Comparison of ENCODE assay signal across 23 mouse cellular contexts in the genomic region with DNA sequence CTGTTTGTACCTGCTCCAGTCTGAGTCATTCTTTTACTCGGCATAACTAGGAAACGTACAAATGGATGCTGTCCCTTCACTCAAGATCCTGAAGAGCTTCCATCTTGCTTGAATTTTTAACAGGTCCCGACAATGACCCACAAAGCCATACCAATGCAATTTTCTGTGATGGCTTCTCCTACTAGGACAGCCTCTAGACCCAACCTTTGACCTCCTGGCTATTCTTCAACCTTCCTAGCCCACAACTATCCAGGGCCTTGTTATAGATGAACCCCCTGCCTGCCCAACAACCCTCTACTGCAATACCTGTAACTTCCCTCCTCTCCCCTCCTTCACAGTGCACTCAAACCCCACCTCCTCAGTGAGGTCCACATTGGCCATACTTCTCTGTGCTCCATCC. TPM values are rescaled to one million over a fixed set of nuclear protein-coding genes. Genes with fewer than 3 reads are reported as not detected.
DNase-seq lines count a peak whose midpoint lies in the region; ATAC-seq and TF ChIP-seq lines count a peak whose summit lies in the region.
"Had no signal": no experiment of that assay in that cellular context is flagged by ENCODE, and none has a peak within 500 bp of the region (broad histone marks: within the 10 kb centered on the region; RNA-seq: fewer than 3 reads in every experiment).

No protein-coding gene starts in this region.

- H3K4me3 ChIP-seq in liver, postnatal 0 days (ENCODE audit: low read depth, low read length): no peak overlapping the region
- H3K4me3 ChIP-seq in liver, embryonic 11.5 days (ENCODE audit: low read depth, low read length): no peak overlapping the region
- H3K4me3 ChIP-seq in stomach, embryonic 14.5 days (ENCODE audit: low read depth, low read length): no peak overlapping the region
- no peak overlapping the region for H3K4me3 ChIP-seq in stomach, postnatal 0 days (ENCODE audit: low read depth, low read length)
- H3K4me3 ChIP-seq: embryonic facial prominence, embryonic 12.5 days; embryonic facial prominence, embryonic 15.5 days; hindbrain, embryonic 12.5 days had no signal

- peak; percentile 9; the same call in 1 of the 2 replicates for ATAC-seq in liver, postnatal 0 days
- no peak for ATAC-seq in liver, embryonic 11.5 days (replicated peaks; ENCODE audit: low FRiP score)
- ATAC-seq in stomach, embryonic 14.5 days (ENCODE audit: insufficient number of reproducible peaks, insufficient read depth, low FRiP score, low read depth): peak; percentile 28; the same call in 1 of the 2 replicates
- no peak for ATAC-seq in stomach, postnatal 0 days (ENCODE audit: low FRiP score, low TSS enrichment)
- ATAC-seq: activated CD4-positive, CD25-positive, alpha-beta regulatory T cell, adult 4 months; forebrain, embryonic 14.5 days; forebrain, postnatal 0 days had no signal

- WGBS in liver, postnatal 0 days (ENCODE audit: insufficient replicate concordance): 66% methylated on average over 3 of the region's 3 CpGs
- WGBS in liver, embryonic 11.5 days: 83% methylated on average over 3 of the region's 3 CpGs
- 65% methylated on average over 3 of the region's 3 CpGs for WGBS in stomach, embryonic 14.5 days
- 52% methylated on average over 3 of the region's 3 CpGs for WGBS in stomach, postnatal 0 days

- peak; percentile 4 for DNase-seq in cerebellum, adult 9-10 months
- no peak for DNase-seq in cerebellum, adult 11-12 months
- peak; percentile 53 for DNase-seq in kidney, adult 9 months
- no peak for DNase-seq in kidney, postnatal 10 days
- DNase-seq in liver, postnatal 0 days: no peak
- no peak for DNase-seq in liver, embryonic 11.5 days (ENCODE audit: low spot score)
- DNase-seq in stomach, postnatal 0 days (ENCODE audit: low spot score): no peak
- DNase-seq: adrenal gland, adult 8-10 months; adrenal gland, postnatal 25 days; cerebellum, adult 18-20 months; cerebellum, adult 9-11 months; cerebellum, postnatal 25 days; forebrain, postnatal 0 days; gastrocnemius, adult 2 months; gastrocnemius, postnatal 14 days had no signal

- no peak overlapping the region for H3K9ac ChIP-seq in liver, postnatal 0 days (replicated peaks)
- no peak overlapping the region for H3K9ac ChIP-seq in liver, embryonic 11.5 days (ENCODE audit: low read depth, low read length)
- H3K9ac ChIP-seq in stomach, embryonic 14.5 days (replicated peaks; ENCODE audit: low read depth, low read length): no peak overlapping the region
- no peak overlapping the region for H3K9ac ChIP-seq in stomach, postnatal 0 days (ENCODE audit: low read length)
- H3K9ac ChIP-seq: embryonic facial prominence, embryonic 12.5 days; embryonic facial prominence, embryonic 15.5 days; forebrain, postnatal 0 days; hindbrain, embryonic 12.5 days had no signal

- H3K4me1 ChIP-seq in liver, postnatal 0 days (ENCODE audit: insufficient read depth): peaks cover 70% of the 10 kb centered on the region
- H3K4me1 ChIP-seq in liver, embryonic 11.5 days (replicated peaks; ENCODE audit: control insufficient read depth, insufficient read depth, low read length): peaks cover 45% of the 10 kb centered on the region
- peaks cover 69% of the 10 kb centered on the region for H3K4me1 ChIP-seq in stomach, embryonic 14.5 days (ENCODE audit: control insufficient read depth, insufficient read depth, low read length)
- peaks cover 20% of the 10 kb centered on the region for H3K4me1 ChIP-seq in stomach, postnatal 0 days (replicated peaks; ENCODE audit: control insufficient read depth, insufficient read depth)

- H3K27ac ChIP-seq in liver, postnatal 0 days (ENCODE audit: low read depth): peak overlapping the region; percentile 1; the same call in 1 of the 2 replicates
- H3K27ac ChIP-seq in liver, embryonic 11.5 days (ENCODE audit: low read depth, low read length): no peak overlapping the region
- H3K27ac ChIP-seq in stomach, embryonic 14.5 days (ENCODE audit: low read length): no peak overlapping the region
- no peak overlapping the region for H3K27ac ChIP-seq in stomach, postnatal 0 days (replicated peaks)
- H3K27ac ChIP-seq: embryonic facial prominence, embryonic 12.5 days; embryonic facial prominence, embryonic 15.5 days; hindbrain, embryonic 12.5 days had no signal

- TF ChIP-seq EP300 in liver, postnatal 0 days (IDR thresholded peaks at IDR 0.05; ENCODE audit: low read depth): no peak
- no peak for TF ChIP-seq EP300 in stomach, postnatal 0 days (optimal IDR thresholded peaks at IDR 0.05)

- no peak overlapping the region for H3K4me2 ChIP-seq in liver, postnatal 0 days (ENCODE audit: low read depth, low read length)
- H3K4me2 ChIP-seq in liver, embryonic 11.5 days: no peak overlapping the region
- no peak overlapping the region for H3K4me2 ChIP-seq in stomach, embryonic 14.5 days (replicated peaks; ENCODE audit: low read depth, low read length)
- H3K4me2 ChIP-seq in stomach, postnatal 0 days (replicated peaks; ENCODE audit: low read depth): no peak overlapping the region
- H3K4me2 ChIP-seq: embryonic facial prominence, embryonic 12.5 days; embryonic facial prominence, embryonic 15.5 days; heart, embryonic 11.5 days; hindbrain, embryonic 12.5 days had no signal

- no peaks in the 10 kb centered on the region for H3K9me3 ChIP-seq in liver, postnatal 0 days (ENCODE audit: low read length)
- no peaks in the 10 kb centered on the region for H3K9me3 ChIP-seq in liver, embryonic 11.5 days (ENCODE audit: control insufficient read depth, low read length)
- H3K9me3 ChIP-seq in stomach, embryonic 14.5 days (ENCODE audit: control insufficient read depth, low read depth, low read length): no peaks in the 10 kb centered on the region
- H3K9me3 ChIP-seq in stomach, postnatal 0 days (ENCODE audit: control insufficient read depth, low read length): no peaks in the 10 kb centered on the region
- H3K9me3 ChIP-seq: embryonic facial prominence, embryonic 12.5 days; embryonic facial prominence, embryonic 15.5 days; hindbrain, embryonic 12.5 days had no signal

- no peaks in the 10 kb centered on the region for H3K27me3 ChIP-seq in liver, postnatal 0 days (ENCODE audit: insufficient read depth, low read length)
- no peaks in the 10 kb centered on the region for H3K27me3 ChIP-seq in liver, embryonic 11.5 days (replicated peaks; ENCODE audit: control insufficient read depth, insufficient read depth, low read length)
- no peaks in the 10 kb centered on the region for H3K27me3 ChIP-seq in stomach, embryonic 14.5 days (ENCODE audit: control insufficient read depth, insufficient read depth, low read length)
- H3K27me3 ChIP-seq in stomach, postnatal 0 days (ENCODE audit: control insufficient read depth, insufficient read depth, low read length): no peaks in the 10 kb centered on the region
- H3K27me3 ChIP-seq: embryonic facial prominence, embryonic 12.5 days; embryonic facial prominence, embryonic 15.5 days; hindbrain, embryonic 12.5 days had no signal

- H3K36me3 ChIP-seq in liver, postnatal 0 days (replicated peaks; ENCODE audit: insufficient read depth, low read length): peaks cover 5% of the 10 kb centered on the region; the same call in 1 of the 2 replicates
- peaks cover 7% of the 10 kb centered on the region; the same call in 1 of the 2 replicates for H3K36me3 ChIP-seq in liver, embryonic 11.5 days (ENCODE audit: control insufficient read depth, insufficient read depth, low read length)
- H3K36me3 ChIP-seq in stomach, embryonic 14.5 days (ENCODE audit: control insufficient read depth, insufficient read depth, low read length): no peaks in the 10 kb centered on the region; the same call in 1 of the 2 replicates
- H3K36me3 ChIP-seq in stomach, postnatal 0 days (ENCODE audit: control insufficient read depth, insufficient read depth, low read length): no peaks in the 10 kb centered on the region
- H3K36me3 ChIP-seq: hindbrain, embryonic 12.5 days had no signal

- no peak for TF ChIP-seq CTCF in liver, postnatal 0 days (IDR thresholded peaks at IDR 0.05; ENCODE audit: low read depth)
- TF ChIP-seq CTCF in stomach, postnatal 0 days (IDR thresholded peaks at IDR 0.05; ENCODE audit: low read depth): no peak

RNA-seq across cellular contexts. Expression of gene Snx18, which starts 8.9 kb away (rescaled TPM):
- 5.7 and 6.9 TPM in 2 replicates for polyA plus RNA-seq in liver, postnatal 0 days (2015; fragmentation: Nextera tagmentation; extraction: Ambion mirVana)
- polyA plus RNA-seq in liver, embryonic 11.5 days (2014; fragmentation: Nextera tagmentation; extraction: Ambion mirVana): 14.9 and 16.0 TPM in 2 replicates
- polyA plus RNA-seq in stomach, embryonic 14.5 days (2014; fragmentation: Nextera tagmentation; extraction: Ambion mirVana): 28.1 and 30.2 TPM in 2 replicates
- 15.6 and 18.0 TPM in 2 replicates for polyA plus RNA-seq in stomach, postnatal 0 days (2015; fragmentation: Nextera tagmentation; extraction: Ambion mirVana)

RNA-seq across cellular contexts. Expression of gene Hspb3, which starts 54.0 kb away (rescaled TPM):
- 0.38 TPM in 1 of 2 replicates, not detected in the other for polyA plus RNA-seq in liver, postnatal 0 days (2015; fragmentation: Nextera tagmentation; extraction: Ambion mirVana)
- polyA plus RNA-seq in liver, embryonic 11.5 days (2014; fragmentation: Nextera tagmentation; extraction: Ambion mirVana): 0.25 and 0.59 TPM in 2 replicates
- polyA plus RNA-seq in stomach, embryonic 14.5 days (2014; fragmentation: Nextera tagmentation; extraction: Ambion mirVana): not detected in 2 replicates
- polyA plus RNA-seq in stomach, postnatal 0 days (2015; fragmentation: Nextera tagmentation; extraction: Ambion mirVana): 0.17 TPM in 1 of 2 replicates, not detected in the other
- polyA plus RNA-seq: activated CD4-positive, CD25-positive, alpha-beta regulatory T cell, adult 4 months; forebrain, embryonic 11.5 days; forebrain, embryonic 14.5 days had no signal

Comparison
In these comparisons a context has a peak if more than half of its experiments do, and no peak if none do; other contexts are left out.
1. DNase-seq: peak in cerebellum, adult 9-10 months (single experiment) and kidney, adult 9 months (single experiment); none in cerebellum, adult 11-12 months (single experiment), kidney, postnatal 10 days (single experiment), liver, postnatal 0 days (single experiment), liver, embryonic 11.5 days (single experiment) and stomach, postnatal 0 days (single experiment).
2. ATAC-seq: peak in liver, postnatal 0 days (single experiment) and stomach, embryonic 14.5 days (single experiment); none in liver, embryonic 11.5 days (single experiment) and stomach, postnatal 0 days (single experiment).